8 mouse cellular contexts compared by ENCODE assay signal in the genomic region with DNA sequence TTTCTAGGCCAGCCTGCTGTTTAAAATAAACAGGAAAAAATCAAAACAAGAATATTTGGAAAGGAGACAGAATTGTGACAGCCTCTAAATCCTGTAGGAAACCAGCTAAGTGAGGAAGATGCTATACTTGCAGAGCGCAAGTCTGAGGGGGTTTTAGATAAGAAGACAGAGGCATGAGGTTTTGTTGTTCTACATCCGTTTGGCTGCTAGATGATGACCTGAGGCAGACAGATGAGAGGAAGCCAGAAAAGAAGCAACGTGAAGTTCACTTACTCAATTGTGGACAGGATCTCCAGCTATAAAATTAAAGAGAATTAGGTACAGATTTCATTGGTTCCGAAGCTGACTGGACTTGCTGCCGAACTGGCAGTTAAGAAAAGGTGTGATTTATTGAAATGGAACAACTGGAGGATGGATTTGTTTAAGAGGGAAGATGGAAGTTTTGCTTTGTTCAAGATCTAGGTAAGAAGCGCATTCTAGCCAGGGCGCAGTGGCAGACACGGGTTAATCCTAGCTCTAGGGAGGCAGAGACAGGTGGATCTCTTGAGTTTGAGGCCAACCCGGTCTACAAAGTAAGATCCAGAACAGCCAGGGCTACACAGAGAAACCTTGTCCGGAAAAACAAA. TPM values are rescaled to one million over a fixed set of nuclear protein-coding genes. Genes with fewer than 3 reads are reported as not detected.
A peak's percentile ranks its signal among the peaks of the same experiment; 100 is the strongest.
DNase-seq lines count a peak whose midpoint lies in the region; ATAC-seq and TF ChIP-seq lines count a peak whose summit lies in the region.

No protein-coding gene starts in this region.

- WGBS in kidney, embryonic 16.5 days = 21% methylated on average over 10 of the region's 10 CpGs
- 30% methylated on average over 10 of the region's 10 CpGs for WGBS in hindbrain, postnatal 0 days
- 34% methylated on average over 10 of the region's 10 CpGs for WGBS in midbrain, embryonic 16.5 days

- H3K9me3 ChIP-seq in kidney, embryonic 16.5 days (ENCODE audit: low read length) = no peaks in the 10 kb centered on the region
- no peaks in the 10 kb centered on the region for H3K9me3 ChIP-seq in hindbrain, postnatal 0 days (ENCODE audit: low read length)
- no peaks in the 10 kb centered on the region for H3K9me3 ChIP-seq in midbrain, embryonic 16.5 days (replicated peaks; ENCODE audit: control insufficient read depth, low read length, poor library complexity, severe bottlenecking)

- no peak for DNase-seq in kidney, adult 18-20 months
- no peak for DNase-seq in hindbrain, postnatal 0 days (ENCODE audit: low spot score)
- DNase-seq in cerebellum, postnatal 10 days = no peak
- DNase-seq in ovary, postnatal 36 days (ENCODE audit: low spot score) = no peak

- peak overlapping the region; percentile 66 for H3K4me3 ChIP-seq in kidney, embryonic 16.5 days (ENCODE audit: low read length)
- peak overlapping the region; percentile 94 for H3K4me3 ChIP-seq in bone marrow macrophage, adult 2 months (ENCODE audit: insufficient read depth, low read length)
- peak overlapping the region; percentile 66 for H3K4me3 ChIP-seq in hindbrain, postnatal 0 days (ENCODE audit: low read length)
- peak overlapping the region; percentile 61 for H3K4me3 ChIP-seq in midbrain, embryonic 16.5 days (ENCODE audit: low read depth, low read length)

- ATAC-seq in kidney, embryonic 16.5 days (ENCODE audit: low FRiP score, low TSS enrichment) = no peak; the same call in 1 of the 2 replicates
- no peak for ATAC-seq in hindbrain, postnatal 0 days
- peak; percentile 6; the same call in 1 of the 2 replicates for ATAC-seq in midbrain, embryonic 16.5 days
- ATAC-seq in granulocyte monocyte progenitor cell, adult 5-6 weeks (replicated peaks; ENCODE audit: poor library complexity, severe bottlenecking) = no peak

- no peaks in the 10 kb centered on the region for H3K27me3 ChIP-seq in kidney, embryonic 16.5 days (ENCODE audit: insufficient read depth, low read length)
- H3K27me3 ChIP-seq in hindbrain, postnatal 0 days (ENCODE audit: insufficient read depth, low read length) = no peaks in the 10 kb centered on the region
- H3K27me3 ChIP-seq in midbrain, embryonic 16.5 days (ENCODE audit: control insufficient read depth, insufficient read depth, low read depth, low read length) = no peaks in the 10 kb centered on the region

- peak overlapping the region; percentile 77 for H3K9ac ChIP-seq in kidney, embryonic 16.5 days (replicated peaks; ENCODE audit: low read length)
- peak overlapping the region; percentile 64 for H3K9ac ChIP-seq in hindbrain, postnatal 0 days (replicated peaks; ENCODE audit: low read length)
- H3K9ac ChIP-seq in midbrain, embryonic 16.5 days (ENCODE audit: low read depth, low read length) = peak overlapping the region; percentile 79

- peak overlapping the region; percentile 80 for H3K27ac ChIP-seq in kidney, embryonic 16.5 days (ENCODE audit: low read length)
- H3K27ac ChIP-seq in bone marrow macrophage, adult 2 months (ENCODE audit: insufficient read depth, low read depth, low read length) = no peak overlapping the region
- H3K27ac ChIP-seq in hindbrain, postnatal 0 days = peak overlapping the region; percentile 74; the same call in 1 of the 2 replicates
- peak overlapping the region; percentile 78 for H3K27ac ChIP-seq in midbrain, embryonic 16.5 days (ENCODE audit: low read length)

- H3K4me2 ChIP-seq in kidney, embryonic 16.5 days (replicated peaks; ENCODE audit: low read depth, low read length) = peak overlapping the region; percentile 76
- peak overlapping the region; percentile 67 for H3K4me2 ChIP-seq in hindbrain, postnatal 0 days (ENCODE audit: low read depth, low read length)
- peak overlapping the region; percentile 75 for H3K4me2 ChIP-seq in midbrain, embryonic 16.5 days (ENCODE audit: low read length)

- peaks cover 23% of the 10 kb centered on the region for H3K36me3 ChIP-seq in kidney, embryonic 16.5 days (ENCODE audit: insufficient read depth, low read length)
- H3K36me3 ChIP-seq in hindbrain, postnatal 0 days (ENCODE audit: insufficient read depth, low read length) = peaks cover 11% of the 10 kb centered on the region; the same call in 1 of the 2 replicates
- H3K36me3 ChIP-seq in midbrain, embryonic 16.5 days (ENCODE audit: control insufficient read depth, insufficient read depth, low read length) = peaks cover 7% of the 10 kb centered on the region; the same call in 1 of the 2 replicates

- TF ChIP-seq CTCF in bone marrow macrophage, adult 2 months (IDR thresholded peaks at IDR 0.05; ENCODE audit: low read depth, low read length) = no peak
- TF ChIP-seq CTCF in hindbrain, postnatal 0 days (IDR thresholded peaks at IDR 0.05; ENCODE audit: low read depth) = no peak

- H3K4me1 ChIP-seq in kidney, embryonic 16.5 days (ENCODE audit: insufficient read depth, low read length) = peaks cover 28% of the 10 kb centered on the region
- peaks cover 19% of the 10 kb centered on the region for H3K4me1 ChIP-seq in bone marrow macrophage, adult 2 months (ENCODE audit: control insufficient read depth, insufficient read depth, low read length)
- 0 out of 2 replicates have a peak, but pooled peaks cover 6% of the 10 kb centered on the region for H3K4me1 ChIP-seq in hindbrain, postnatal 0 days (ENCODE audit: insufficient read depth, low read length)
- H3K4me1 ChIP-seq in midbrain, embryonic 16.5 days (ENCODE audit: control insufficient read depth, insufficient read depth, low read length) = peaks cover 16% of the 10 kb centered on the region

- TF ChIP-seq POLR2A in bone marrow macrophage, adult 2 months (IDR thresholded peaks at IDR 0.05; ENCODE audit: borderline replicate concordance, low read depth, low read length) = no peak

RNA-seq across cellular contexts. Expression of a gene that starts 0.8 kb away (rescaled TPM):
- polyA plus RNA-seq in kidney, embryonic 16.5 days (2015; fragmentation: Nextera tagmentation; extraction: Ambion mirVana) = 28.9 and 30.3 TPM in 2 replicates
- 16.3 and 17.2 TPM in 2 replicates for polyA plus RNA-seq in bone marrow macrophage, adult 2 months (2012; ENCODE audit: insufficient read depth, insufficient read length, missing spikeins)
- total RNA-seq in hindbrain, postnatal 0 days (2014; rRNA removed) = 10.8 and 15.9 TPM in 2 replicates
- 11.9 and 14.5 TPM in 2 replicates for polyA plus RNA-seq in hindbrain, postnatal 0 days (2015; fragmentation: Nextera tagmentation; extraction: Ambion mirVana)
- 18.6 and 20.4 TPM in 2 replicates for polyA plus RNA-seq in midbrain, embryonic 16.5 days (2015; fragmentation: Nextera tagmentation; extraction: Ambion mirVana)
- 38.4 TPM in 2 replicates for total RNA-seq in granulocyte monocyte progenitor cell, adult 5-6 weeks (2014; fragmentation: Nextera tagmentation)
- total RNA-seq in granulocyte monocyte progenitor cell, adult 5-6 weeks (2017) = 63.3 and 64.4 TPM in 2 replicates

RNA-seq across cellular contexts. Expression of a gene that starts 0.9 kb away (rescaled TPM):
- polyA plus RNA-seq in kidney, embryonic 16.5 days (2015; fragmentation: Nextera tagmentation; extraction: Ambion mirVana) = 251 and 258 TPM in 2 replicates
- polyA plus RNA-seq in bone marrow macrophage, adult 2 months (2012; ENCODE audit: insufficient read depth, insufficient read length, missing spikeins) = 65.3 and 70.2 TPM in 2 replicates
- 38.0 and 40.9 TPM in 2 replicates for total RNA-seq in hindbrain, postnatal 0 days (2014; rRNA removed)
- polyA plus RNA-seq in hindbrain, postnatal 0 days (2015; fragmentation: Nextera tagmentation; extraction: Ambion mirVana) = 179 and 184 TPM in 2 replicates
- polyA plus RNA-seq in midbrain, embryonic 16.5 days (2015; fragmentation: Nextera tagmentation; extraction: Ambion mirVana) = 129 and 135 TPM in 2 replicates
- total RNA-seq in granulocyte monocyte progenitor cell, adult 5-6 weeks (2014; fragmentation: Nextera tagmentation) = 221 and 276 TPM in 2 replicates
- total RNA-seq in granulocyte monocyte progenitor cell, adult 5-6 weeks (2017) = 454 and 490 TPM in 2 replicates

RNA-seq across cellular contexts. Expression of a gene that starts 41.3 kb away (rescaled TPM):
- 52.3 and 54.3 TPM in 2 replicates for polyA plus RNA-seq in kidney, embryonic 16.5 days (2015; fragmentation: Nextera tagmentation; extraction: Ambion mirVana)
- 82.3 and 87.5 TPM in 2 replicates for polyA plus RNA-seq in bone marrow macrophage, adult 2 months (2012; ENCODE audit: insufficient read depth, insufficient read length, missing spikeins)
- 72.7 and 79.5 TPM in 2 replicates for total RNA-seq in hindbrain, postnatal 0 days (2014; rRNA removed)
- 47.8 and 49.1 TPM in 2 replicates for polyA plus RNA-seq in hindbrain, postnatal 0 days (2015; fragmentation: Nextera tagmentation; extraction: Ambion mirVana)
- 57.0 and 61.7 TPM in 2 replicates for polyA plus RNA-seq in midbrain, embryonic 16.5 days (2015; fragmentation: Nextera tagmentation; extraction: Ambion mirVana)
- 63.2 and 76.0 TPM in 2 replicates for total RNA-seq in granulocyte monocyte progenitor cell, adult 5-6 weeks (2014; fragmentation: Nextera tagmentation)
- total RNA-seq in granulocyte monocyte progenitor cell, adult 5-6 weeks (2017) = 59.3 and 77.7 TPM in 2 replicates

RNA-seq across cellular contexts. Expression of a gene that starts 41.5 kb away (rescaled TPM):
- polyA plus RNA-seq in kidney, embryonic 16.5 days (2015; fragmentation: Nextera tagmentation; extraction: Ambion mirVana) = 32.8 and 34.2 TPM in 2 replicates
- 5.5 and 6.7 TPM in 2 replicates for polyA plus RNA-seq in bone marrow macrophage, adult 2 months (2012; ENCODE audit: insufficient read depth, insufficient read length, missing spikeins)
- 15.0 and 17.3 TPM in 2 replicates for total RNA-seq in hindbrain, postnatal 0 days (2014; rRNA removed)
- polyA plus RNA-seq in hindbrain, postnatal 0 days (2015; fragmentation: Nextera tagmentation; extraction: Ambion mirVana) = 31.1 and 32.1 TPM in 2 replicates
- polyA plus RNA-seq in midbrain, embryonic 16.5 days (2015; fragmentation: Nextera tagmentation; extraction: Ambion mirVana) = 41.1 and 43.8 TPM in 2 replicates
- total RNA-seq in granulocyte monocyte progenitor cell, adult 5-6 weeks (2014; fragmentation: Nextera tagmentation) = 23.4 and 30.7 TPM in 2 replicates
- total RNA-seq in granulocyte monocyte progenitor cell, adult 5-6 weeks (2017) = 24.6 and 24.9 TPM in 2 replicates
